Mouse (Mus musculus): ENCODE data around the gene Ftsj3. TPM values are rescaled to one million over a fixed set of nuclear protein-coding genes. Genes with fewer than 3 reads are reported as not detected.
A peak's percentile ranks its signal among the peaks of the same experiment; 100 is the strongest.

Ftsj3 gene
- polyA plus RNA-seq, 1 experiment from 2014 or later: 72.1 TPM

GRCm38 (mm10) chr11:106271794-106272643, 16.1 kb upstream of the Ftsj3 start:
- Histone ChIP-seq H3K27me3 (ENCODE audit: control insufficient read depth, insufficient read depth, low read length) (no peaks in the 10 kb centered on the region), H3K27ac (ENCODE audit: low read depth, low read length) (peak overlapping the region; percentile 91), H3K9ac (ENCODE audit: low read depth, low read length) (peak overlapping the region; percentile 94), H3K36me3 (ENCODE audit: control insufficient read depth, insufficient read depth, low read length) (peaks cover 9% of the 10 kb centered on the region), H3K4me1 (ENCODE audit: control insufficient read depth, insufficient read depth, low read length) (peaks cover 38% of the 10 kb centered on the region), H3K9me3 (ENCODE audit: control insufficient read depth, low read length) (no peaks in the 10 kb centered on the region), H3K4me2 (replicated peaks; ENCODE audit: low read depth, low read length) (peak overlapping the region; percentile 76), H3K4me3 (ENCODE audit: low read length) (peak overlapping the region; percentile 78)
- ATAC-seq (ENCODE audit: low FRiP score, low TSS enrichment): peak; percentile 37; the same call in 1 of the 2 replicates
- WGBS: 2% methylated on average over 41 of the region's 41 CpGs

GRCm38 (mm10) chr11:106271131-106271793, 15.4 kb upstream of the Ftsj3 start:
- Histone ChIP-seq H3K9ac (ENCODE audit: low read depth, low read length) (peak overlapping the region; percentile 94), H3K27ac (ENCODE audit: low read depth, low read length) (peak overlapping the region; percentile 91; the same call in 1 of the 2 replicates), H3K36me3 (ENCODE audit: control insufficient read depth, insufficient read depth, low read length) (peaks cover 17% of the 10 kb centered on the region), H3K9me3 (ENCODE audit: control insufficient read depth, low read length) (no peaks in the 10 kb centered on the region), H3K4me3 (ENCODE audit: low read length) (peak overlapping the region; percentile 78), H3K4me1 (ENCODE audit: control insufficient read depth, insufficient read depth, low read length) (peaks cover 38% of the 10 kb centered on the region), H3K4me2 (replicated peaks; ENCODE audit: low read depth, low read length) (peak overlapping the region; percentile 76), H3K27me3 (ENCODE audit: control insufficient read depth, insufficient read depth, low read length) (no peaks in the 10 kb centered on the region)
- no peak for ATAC-seq (ENCODE audit: low FRiP score, low TSS enrichment)
- WGBS: 22% methylated on average over 5 of the region's 5 CpGs

GRCm38 (mm10) chr11:106269060-106269431, 13.2 kb upstream of the Ftsj3 start:
- no peaks in the 10 kb centered on the region for H3K27me3 ChIP-seq (ENCODE audit: control insufficient read depth, insufficient read depth, low read length)
- ATAC-seq (ENCODE audit: low FRiP score, low TSS enrichment): no peak
- 0 out of 2 replicates have a peak overlapping the region, but pooled peaks have one; percentile 32 for H3K9ac ChIP-seq (ENCODE audit: low read depth, low read length)
- peak overlapping the region; percentile 9 for H3K4me2 ChIP-seq (replicated peaks; ENCODE audit: low read depth, low read length)
- peak overlapping the region; percentile 44; the same call in 1 of the 2 replicates for H3K27ac ChIP-seq (ENCODE audit: low read depth, low read length)
- peaks cover 39% of the 10 kb centered on the region for H3K36me3 ChIP-seq (ENCODE audit: control insufficient read depth, insufficient read depth, low read length)
- no peak overlapping the region; the same call in 1 of the 2 replicates for H3K4me3 ChIP-seq (ENCODE audit: low read length)
- whole genome bisulfite sequencing: 17% methylated on average over 3 of the region's 3 CpGs
- no peaks in the 10 kb centered on the region for H3K9me3 ChIP-seq (ENCODE audit: control insufficient read depth, low read length)
- peaks cover 35% of the 10 kb centered on the region for H3K4me1 ChIP-seq (ENCODE audit: control insufficient read depth, insufficient read depth, low read length)

- Histone ChIP-seq H3K36me3 (ENCODE audit: control insufficient read depth, insufficient read depth, low read length) (peaks cover 45% of the 10 kb centered on the region), H3K27ac (ENCODE audit: low read depth, low read length) (peak overlapping the region; percentile 44; the same call in 1 of the 2 replicates), H3K9ac (ENCODE audit: low read depth, low read length) (peak overlapping the region; percentile 32; the same call in 1 of the 2 replicates), H3K4me1 (ENCODE audit: control insufficient read depth, insufficient read depth, low read length) (peaks cover 35% of the 10 kb centered on the region), H3K27me3 (ENCODE audit: control insufficient read depth, insufficient read depth, low read length) (no peaks in the 10 kb centered on the region), H3K4me3 (ENCODE audit: low read length) (no peak overlapping the region; the same call in 1 of the 2 replicates), H3K4me2 (replicated peaks; ENCODE audit: low read depth, low read length) (peak overlapping the region; percentile 9), H3K9me3 (ENCODE audit: control insufficient read depth, low read length) (no peaks in the 10 kb centered on the region)
- ATAC-seq (ENCODE audit: low FRiP score, low TSS enrichment): no peak
- 30% methylated on average over 8 of the region's 8 CpGs for WGBS
Observed at GRCm38 (mm10) chr11:106268326-106269059, 12.6 kb upstream of the Ftsj3 start.

- H3K36me3 ChIP-seq (ENCODE audit: control insufficient read depth, insufficient read depth, low read length): peaks cover 51% of the 10 kb centered on the region
- no peak overlapping the region for H3K4me3 ChIP-seq (ENCODE audit: low read length)
- H3K9me3 ChIP-seq (ENCODE audit: control insufficient read depth, low read length): no peaks in the 10 kb centered on the region
- peaks cover 35% of the 10 kb centered on the region for H3K4me1 ChIP-seq (ENCODE audit: control insufficient read depth, insufficient read depth, low read length)
- no peaks in the 10 kb centered on the region for H3K27me3 ChIP-seq (ENCODE audit: control insufficient read depth, insufficient read depth, low read length)
- no peak for ATAC-seq (ENCODE audit: low FRiP score, low TSS enrichment)
- peak overlapping the region; percentile 32; the same call in 1 of the 2 replicates for H3K9ac ChIP-seq (ENCODE audit: low read depth, low read length)
- H3K4me2 ChIP-seq (replicated peaks; ENCODE audit: low read depth, low read length): peak overlapping the region; percentile 9; the same call in 1 of the 2 replicates
- WGBS: 48% methylated on average over 5 of the region's 5 CpGs
- H3K27ac ChIP-seq (ENCODE audit: low read depth, low read length): no peak overlapping the region
Observed at GRCm38 (mm10) chr11:106267871-106268270, 12.0 kb upstream of the Ftsj3 start.

- Histone ChIP-seq H3K4me3 (ENCODE audit: low read length) (no peak overlapping the region), H3K4me2 (replicated peaks; ENCODE audit: low read depth, low read length) (no peak overlapping the region), H3K27me3 (ENCODE audit: control insufficient read depth, insufficient read depth, low read length) (no peaks in the 10 kb centered on the region), H3K36me3 (ENCODE audit: control insufficient read depth, insufficient read depth, low read length) (peaks cover 56% of the 10 kb centered on the region), H3K27ac (ENCODE audit: low read depth, low read length) (no peak overlapping the region), H3K4me1 (ENCODE audit: control insufficient read depth, insufficient read depth, low read length) (peaks cover 35% of the 10 kb centered on the region), H3K9ac (ENCODE audit: low read depth, low read length) (no peak overlapping the region), H3K9me3 (ENCODE audit: control insufficient read depth, low read length) (no peaks in the 10 kb centered on the region)
- WGBS: 66% methylated on average over 15 of the region's 15 CpGs
- ATAC-seq (ENCODE audit: low FRiP score, low TSS enrichment): no peak
Observed at GRCm38 (mm10) chr11:106267311-106267852, 11.5 kb upstream of the Ftsj3 start.

- H3K4me1 ChIP-seq (ENCODE audit: control insufficient read depth, insufficient read depth, low read length): peaks cover 33% of the 10 kb centered on the region
Observed at GRCm38 (mm10) chr11:106266431-106266830, 10.6 kb upstream of the Ftsj3 start.

DNA sequence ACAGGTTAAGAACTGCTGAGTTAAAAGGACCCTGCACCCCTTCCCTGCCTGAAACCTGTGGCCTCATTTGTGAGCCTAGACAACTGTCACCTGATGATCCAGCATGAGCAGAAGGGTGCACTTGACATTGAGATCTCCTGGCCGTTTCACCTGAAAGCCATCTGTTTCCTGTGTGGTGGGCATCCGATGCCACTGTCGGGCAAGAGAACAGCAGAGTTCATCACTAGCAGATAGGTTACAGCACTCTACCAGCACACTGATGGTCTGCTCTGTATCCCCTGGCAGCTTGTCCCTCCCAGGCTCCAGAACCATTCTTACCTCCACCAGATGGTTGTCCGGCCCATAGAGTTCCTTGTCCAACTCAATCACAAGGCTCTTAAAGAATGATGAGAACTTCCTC, 9.7 kb upstream of the Ftsj3 start:
- no peak overlapping the region for H3K9ac ChIP-seq (ENCODE audit: low read depth, low read length)
- 93% methylated on average over 4 of the region's 4 CpGs for WGBS
- H3K4me1 ChIP-seq (ENCODE audit: control insufficient read depth, insufficient read depth, low read length): peaks cover 28% of the 10 kb centered on the region
- no peak overlapping the region for H3K4me2 ChIP-seq (replicated peaks; ENCODE audit: low read depth, low read length)
- no peak for ATAC-seq (ENCODE audit: low FRiP score, low TSS enrichment)
- H3K27me3 ChIP-seq (ENCODE audit: control insufficient read depth, insufficient read depth, low read length): no peaks in the 10 kb centered on the region
- H3K36me3 ChIP-seq (ENCODE audit: control insufficient read depth, insufficient read depth, low read length): peaks cover 74% of the 10 kb centered on the region
- no peak overlapping the region for H3K4me3 ChIP-seq (ENCODE audit: low read length)
- no peaks in the 10 kb centered on the region for H3K9me3 ChIP-seq (ENCODE audit: control insufficient read depth, low read length)
- no peak overlapping the region for H3K27ac ChIP-seq (ENCODE audit: low read depth, low read length)

More at GRCm38 (mm10) chr11:106266431-106266830, 10.6 kb upstream of the Ftsj3 start:
- 95% methylated on average over 10 of the region's 10 CpGs for WGBS
- Histone ChIP-seq H3K27me3 (ENCODE audit: control insufficient read depth, insufficient read depth, low read length) (no peaks in the 10 kb centered on the region), H3K9me3 (ENCODE audit: control insufficient read depth, low read length) (no peaks in the 10 kb centered on the region), H3K4me3 (ENCODE audit: low read length) (no peak overlapping the region), H3K27ac (ENCODE audit: low read depth, low read length) (no peak overlapping the region), H3K4me2 (replicated peaks; ENCODE audit: low read depth, low read length) (no peak overlapping the region), H3K36me3 (ENCODE audit: control insufficient read depth, insufficient read depth, low read length) (peaks cover 65% of the 10 kb centered on the region), H3K9ac (ENCODE audit: low read depth, low read length) (no peak overlapping the region)
- no peak for ATAC-seq (ENCODE audit: low FRiP score, low TSS enrichment)
